Mouse (Mus musculus): Measurements from ENCODE around the gene Clec12a.

- TF ChIP-seq FLI1 (IDR thresholded peaks at IDR 0.05; ENCODE audit: low read length) = no peak
- TF ChIP-seq GATA1 (IDR thresholded peaks at IDR 0.05; ENCODE audit: borderline replicate concordance, low read length) = no peak
These were observed 23.2 kb upstream of the Clec12a start for GRCm38 (mm10) chr6:129319331-129319730.
